Mouse (Mus musculus): ENCODE data around the gene Gm11758.
"Not testable (repeated sequence)": the region's sequence is repeated elsewhere in the genome, so short reads cannot be mapped to it uniquely, and the experiment has no call there.

The Gm11758 gene

GRCm38 (mm10) chr4:73876166-73876565 is at the start of gene Gm11758:
Gene Gm11758, minus strand, starts transcription at chr4:73876266.
- DNase-seq: not testable (repeated sequence)

DNA sequence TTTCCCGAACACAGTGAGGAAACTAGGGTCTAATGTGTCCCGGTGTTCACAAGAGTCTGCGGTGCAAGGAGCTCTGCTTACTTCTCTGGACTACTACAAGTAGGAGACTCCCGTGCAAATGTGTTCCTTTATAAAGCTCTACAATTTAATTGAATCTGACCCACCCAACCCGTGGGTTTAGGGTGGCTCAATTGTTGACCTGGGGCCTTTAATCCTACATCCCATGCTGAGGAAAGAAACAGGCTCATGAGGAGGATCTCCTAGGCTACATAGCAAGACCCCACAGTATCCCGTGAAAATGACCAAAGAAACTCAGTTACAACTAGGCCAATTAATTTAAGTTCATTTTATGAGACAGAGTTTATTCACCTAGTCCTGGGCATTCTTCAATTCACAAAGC is 44.6 kb upstream of the Gm11758 start, which contains the start of gene Gm11756:
Gene Gm11756 (minus strand): TSS at position 101 of the 400 bp plus-strand sequence.
- not testable (repeated sequence) for DNase-seq

DNA sequence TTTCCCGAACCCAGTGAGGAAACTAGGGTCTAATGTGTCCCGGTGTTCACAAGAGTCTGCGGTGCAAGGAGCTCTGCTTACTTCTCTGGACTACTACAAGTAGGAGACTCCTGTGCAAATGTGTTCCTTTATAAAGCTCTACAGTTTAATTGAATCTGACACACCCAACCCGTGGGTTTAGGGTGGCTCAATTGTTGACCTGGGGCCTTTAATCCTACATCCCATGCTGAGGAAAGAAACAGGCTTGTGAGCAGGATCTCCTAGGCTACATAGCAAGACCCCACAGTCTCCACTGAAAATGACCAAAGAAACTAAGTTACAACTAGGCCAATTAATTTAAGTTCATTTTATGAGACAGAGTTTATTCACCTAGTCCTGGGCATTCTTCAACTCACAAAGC is 29.8 kb upstream of the Gm11758 start, which contains the start of gene Gm13871:
Gene Gm13871 (minus strand): TSS at position 101 of the 400 bp plus-strand sequence.
- DNase-seq: not testable (repeated sequence)

- not testable (repeated sequence) for DNase-seq
Observed at GRCm38 (mm10) chr4:73891012-73891411, 14.9 kb upstream of the Gm11758 start, which contains the start of gene Gm11757. Gene Gm11757, minus strand, starts transcription at chr4:73891112.

DNA sequence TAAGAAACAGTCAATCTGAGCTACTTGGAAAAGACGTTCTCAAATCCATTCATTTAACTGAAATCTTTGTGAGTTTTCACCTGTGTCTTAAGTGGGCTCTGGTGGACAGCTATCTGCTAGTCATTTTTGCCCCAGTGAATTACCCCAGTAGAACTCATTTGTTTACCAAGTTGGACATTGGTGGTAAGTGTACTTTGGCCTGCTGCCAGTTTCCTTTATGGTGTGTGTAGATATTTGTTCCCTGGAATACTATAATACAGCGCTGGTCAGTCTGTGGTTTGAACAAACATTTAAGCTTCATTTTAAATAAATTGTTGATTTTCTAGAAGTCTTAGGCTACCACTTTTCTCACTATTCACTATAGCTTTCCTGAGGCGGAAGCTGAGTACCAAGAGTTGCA is 49.5 kb downstream of the Gm11758 start:
- DNase-seq: no peak
